Mouse (Mus musculus) ovary, postnatal 36 days (tissue): ENCODE results near the gene Fth1.

Experiments
- DNase-seq: peaks from one replicate; pipeline ENCODE4 v3.0.0; 2022; ENCODE audit warnings: low spot score, mixed read lengths

Gene Fth1

GRCm38 (mm10) chr19:10022414-10023303, 42.3 kb downstream of the Fth1 start:
- DNase-seq: peak; percentile 57

- no peak for DNase-seq
Observed at GRCm38 (mm10) chr19:10023304-10023758, 42.9 kb downstream of the Fth1 start.

DNA sequence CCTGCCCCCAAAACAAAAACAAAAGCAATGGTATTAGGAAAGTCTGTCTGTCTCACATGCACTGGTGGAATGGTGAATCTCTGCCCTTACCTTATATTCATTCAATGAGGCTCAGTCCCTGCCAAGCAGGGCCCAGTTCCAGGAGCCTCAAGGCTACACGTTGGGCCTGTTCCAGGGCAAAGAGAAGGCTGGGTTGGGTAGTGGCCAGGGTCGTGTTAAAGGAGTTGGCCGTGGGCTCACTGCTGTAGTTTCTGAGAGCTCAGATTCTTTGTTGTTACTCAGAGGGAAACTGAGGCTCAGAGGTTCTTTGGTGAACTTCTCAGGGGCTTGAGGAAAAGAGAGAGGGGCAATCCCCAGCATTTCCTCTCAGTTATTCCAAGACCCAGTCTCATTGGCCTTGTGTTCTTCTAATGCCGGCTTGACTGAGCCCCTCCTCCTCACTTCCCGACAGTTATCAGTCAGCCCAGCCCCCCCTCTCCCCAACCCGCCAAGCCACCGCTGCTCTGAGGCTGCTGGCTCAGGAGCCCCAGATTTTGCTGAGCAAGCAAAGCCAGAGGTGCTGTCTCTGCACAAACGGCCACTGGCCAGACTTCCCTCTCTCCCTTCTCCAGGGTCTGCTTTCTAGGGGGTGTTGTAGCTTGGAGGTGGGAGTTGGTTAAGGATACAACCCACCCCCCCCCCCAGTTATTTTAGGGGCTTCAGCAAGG, 44.9 kb downstream of the Fth1 start:
- DNase-seq: peak; percentile 87

- no peak for DNase-seq
Observed at GRCm38 (mm10) chr19:10029746-10030145, 49.3 kb downstream of the Fth1 start.

- DNase-seq: peak; percentile 49
Observed at GRCm38 (mm10) chr19:10033211-10033973, 53.0 kb downstream of the Fth1 start.

GRCm38 (mm10) chr19:10034356-10034755, 54.0 kb downstream of the Fth1 start:
- DNase-seq: no peak
